Mouse (Mus musculus) brain, adult 2 months (tissue): ENCODE measurements around the gene Tnxb.
A peak's percentile ranks its signal among the peaks of the same experiment; 100 is the strongest.

Experiments used
- DNase-seq: peaks from one replicate; pipeline ENCODE4 v3.0.0; 2011; ENCODE audit warnings: low read depth, low spot score

The Tnxb gene

DNA sequence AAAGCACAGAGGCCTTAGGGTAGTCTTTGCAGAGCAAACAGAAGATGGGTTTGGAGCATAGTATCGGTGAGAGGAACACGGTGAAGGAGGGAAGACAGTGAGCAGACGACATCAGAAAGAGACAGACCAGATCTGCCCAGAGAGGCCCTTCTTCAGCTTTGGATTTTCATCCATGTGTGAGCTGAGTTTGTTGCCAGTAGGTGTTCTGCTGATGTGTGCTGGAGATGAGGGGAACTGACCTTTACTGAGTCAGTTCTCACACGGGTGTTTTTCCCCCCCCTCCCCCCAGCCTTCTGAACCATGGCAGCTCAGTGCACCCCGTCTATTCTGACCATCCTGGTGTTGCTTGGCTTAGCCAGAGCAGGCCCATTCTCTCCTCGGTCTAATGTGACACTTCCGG, at the start of gene Tnxb:
Tnxb (plus strand) TSS at position 301 of the 400 bp plus-strand sequence.
- DNase-seq, result no peak

DNA sequence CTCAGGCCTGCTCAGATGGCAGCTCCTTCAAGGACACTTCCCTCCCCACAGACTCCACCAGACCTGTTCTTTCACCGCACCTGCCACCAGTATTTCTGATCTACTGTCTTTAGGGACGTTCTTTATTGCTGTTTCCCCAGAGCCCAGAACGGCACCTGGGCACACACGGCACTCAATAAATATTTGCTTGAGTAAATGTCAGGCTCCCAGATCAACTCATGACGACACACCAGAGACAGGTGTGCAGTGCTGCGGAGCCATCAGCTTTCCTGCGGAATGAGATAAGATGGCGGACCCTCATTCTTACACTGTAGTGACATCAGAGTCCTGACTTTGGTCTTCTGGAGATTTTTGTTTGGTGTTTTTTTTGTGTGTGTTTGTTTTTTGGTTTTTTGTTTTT, 49.3 kb upstream of the Tnxb start:
- DNase-seq, result no peak

DNA sequence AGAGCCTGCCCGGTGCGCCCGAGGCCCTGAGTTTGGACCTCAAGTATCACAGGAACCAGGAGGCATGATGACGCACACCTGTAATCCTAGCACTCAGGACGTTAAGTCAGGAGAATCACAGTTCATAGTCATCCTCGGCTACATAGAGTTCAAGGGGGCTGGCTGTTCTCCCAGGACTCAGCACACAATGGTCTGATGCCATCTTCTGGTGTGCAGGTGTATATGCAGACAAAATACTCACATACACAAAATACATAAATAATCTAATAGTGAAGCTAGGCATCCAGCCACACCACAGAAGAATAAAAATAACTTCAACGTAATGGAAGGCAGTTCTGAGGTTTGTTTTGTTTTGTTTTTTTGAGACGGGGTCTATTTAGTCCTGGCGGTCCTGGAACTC, 47.2 kb upstream of the Tnxb start:
- no peak for DNase-seq

DNA sequence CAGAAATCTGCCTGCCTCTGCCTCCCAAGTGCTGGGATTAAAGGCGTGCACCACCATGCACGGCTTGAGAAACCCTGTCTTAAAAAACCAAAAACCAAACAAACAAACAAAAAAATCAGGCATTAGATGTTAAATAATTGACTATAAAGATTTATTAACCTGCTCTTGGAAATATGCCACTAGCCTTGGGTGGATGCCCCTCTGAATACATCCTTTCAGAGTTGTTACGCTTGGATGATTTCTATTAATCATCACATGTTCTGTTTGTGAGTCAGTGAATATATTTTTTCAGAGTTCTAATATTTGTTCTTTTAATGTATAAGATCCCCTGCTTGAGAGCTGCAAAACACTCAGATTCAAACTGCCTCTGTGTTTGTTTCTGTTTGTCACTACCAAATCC, 45.4 kb upstream of the Tnxb start:
- no peak for DNase-seq

DNA sequence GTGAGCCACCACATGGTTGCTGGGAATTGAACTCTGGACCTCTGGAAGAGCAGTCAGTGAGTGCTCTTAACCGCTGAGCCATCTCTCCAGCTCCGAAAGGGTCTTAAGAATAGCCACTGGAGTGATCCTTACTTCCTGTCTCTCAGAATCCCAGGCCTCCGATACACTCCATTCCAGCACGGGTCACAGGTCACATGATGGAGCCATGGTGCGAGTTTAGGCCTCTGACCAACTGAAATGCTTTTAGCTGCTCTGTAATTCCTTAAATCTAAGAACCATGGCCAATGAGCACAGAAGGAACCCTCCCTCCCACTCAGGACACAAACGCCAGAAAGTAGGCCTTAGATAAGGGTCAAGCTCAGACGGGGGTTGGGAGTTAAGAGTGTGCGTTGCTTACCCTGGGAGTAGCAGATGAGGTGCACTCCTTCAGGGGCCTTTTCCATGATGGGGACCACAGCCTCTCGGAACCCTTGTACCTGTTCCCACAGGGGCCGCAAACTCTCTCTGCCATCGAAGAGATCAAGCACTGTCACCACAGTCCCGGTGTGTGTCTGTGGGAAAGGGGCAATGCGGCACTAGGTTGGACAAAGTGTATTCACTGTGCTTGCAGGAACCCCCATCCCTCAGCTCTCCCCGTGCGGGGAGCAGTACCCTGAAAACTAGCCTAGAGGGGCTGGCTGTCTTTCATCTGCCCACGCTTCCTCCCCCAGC, 44.1 kb upstream of the Tnxb start:
- no peak for DNase-seq

DNA sequence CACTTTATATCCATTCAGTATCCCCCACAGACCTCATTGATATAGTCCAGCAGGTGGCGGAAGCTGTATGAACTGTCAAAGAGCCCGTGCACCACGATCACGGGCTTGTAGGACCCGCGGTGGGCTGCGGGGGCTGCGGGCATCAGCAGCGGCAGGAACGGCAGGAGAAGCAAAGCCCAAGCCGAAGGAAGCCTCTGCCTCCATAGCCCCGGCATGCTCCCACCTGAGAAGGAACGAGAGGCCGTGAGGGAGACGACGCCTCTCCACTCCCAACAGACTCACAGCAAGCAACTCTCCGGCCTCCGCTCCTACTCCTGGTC, 43.6 kb upstream of the Tnxb start:
- DNase-seq, result peak; percentile 64

DNA sequence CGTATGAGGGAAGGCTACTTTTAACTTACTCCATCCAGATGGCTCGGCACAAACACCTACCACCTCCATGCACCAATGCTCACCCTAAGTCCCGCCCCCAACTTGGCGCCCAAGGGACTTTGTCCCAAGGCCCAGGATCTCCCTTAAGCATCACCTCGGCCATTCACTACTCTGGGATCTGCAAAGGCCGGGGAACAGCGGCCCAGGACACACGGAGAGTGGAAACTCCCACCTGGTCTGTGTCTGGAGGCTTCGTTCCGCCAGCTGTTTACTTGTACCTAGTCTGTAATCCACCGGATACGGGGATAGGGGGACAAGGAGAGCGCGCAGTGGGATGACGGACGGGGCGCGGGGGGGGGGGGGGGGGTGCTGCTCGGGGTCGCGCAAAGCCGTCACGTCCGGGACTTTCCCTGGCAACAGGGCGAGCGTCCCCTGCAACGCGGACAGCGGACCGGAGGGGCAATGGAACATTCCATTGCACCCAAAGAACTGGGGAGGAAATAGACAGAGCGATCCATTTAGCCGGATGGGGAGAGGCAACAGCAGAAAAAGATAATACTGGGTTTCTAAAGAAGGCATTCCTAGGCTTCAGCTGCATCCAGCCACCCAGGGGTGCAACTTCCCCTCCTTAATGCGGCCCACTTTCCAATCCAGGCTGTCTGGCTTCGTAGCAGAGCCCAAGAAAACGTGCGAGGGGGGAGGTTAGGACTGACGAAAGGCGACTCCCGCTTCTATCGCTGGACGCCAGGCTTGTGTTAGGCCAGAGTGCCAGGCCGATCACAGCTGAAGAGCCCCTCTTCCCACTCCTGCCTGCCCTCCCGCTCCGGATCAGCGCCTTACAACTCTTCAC, 43.0 kb upstream of the Tnxb start:
- peak; percentile 98 for DNase-seq

DNA sequence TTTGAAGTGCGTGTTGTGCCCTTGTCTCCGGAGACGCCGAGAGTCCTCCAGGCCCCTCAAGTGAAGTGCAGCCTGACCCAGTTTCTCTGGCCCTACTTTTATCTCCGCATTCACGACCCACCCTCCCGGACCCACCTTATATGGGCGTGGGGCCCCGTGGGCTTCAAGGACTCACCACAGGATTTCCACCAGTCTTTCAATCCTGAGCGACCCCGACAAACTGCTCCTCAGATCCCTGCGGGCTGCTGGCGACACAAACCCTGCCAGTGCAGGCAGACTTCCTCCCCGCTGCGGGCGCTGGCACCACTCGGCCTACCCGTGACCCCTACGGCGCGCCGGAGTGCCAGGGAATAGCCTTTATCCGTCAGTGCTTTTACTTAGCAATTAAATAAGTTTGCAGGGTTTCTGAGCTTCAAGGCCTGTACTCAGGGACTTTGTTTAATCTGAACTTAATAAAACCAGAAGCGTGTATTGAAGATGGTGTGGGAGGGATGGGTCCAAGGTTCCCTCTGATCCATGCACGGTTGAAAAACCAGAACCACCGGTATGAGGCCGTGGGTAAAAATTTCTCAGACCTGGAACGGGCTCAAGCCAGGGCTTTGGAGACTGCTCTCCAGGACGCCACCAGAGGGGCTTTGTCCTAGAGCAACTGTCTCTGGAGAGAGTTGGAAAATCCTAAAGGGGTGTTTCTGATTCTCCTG, 42.2 kb upstream of the Tnxb start, which contains the start of gene Ppt2:
Ppt2 (minus strand) TSS at position 568 of the 701 bp plus-strand sequence.
- peak; percentile 72 for DNase-seq

DNA sequence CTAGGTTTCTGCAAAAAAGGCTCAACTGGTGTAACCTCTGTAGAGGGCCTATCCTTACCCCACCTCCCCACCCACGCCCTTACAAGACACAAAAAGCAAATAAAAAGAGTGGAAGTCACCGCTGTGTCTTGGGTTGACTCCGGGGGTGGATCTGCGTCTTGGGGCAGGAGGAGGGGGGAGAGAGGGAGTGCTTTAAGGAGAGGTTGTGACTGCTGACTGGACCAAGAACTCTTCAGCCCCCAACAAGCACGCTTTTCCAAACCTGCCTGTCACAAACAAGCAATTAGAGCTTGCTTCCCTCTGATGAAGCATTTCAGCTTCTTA, 41.7 kb upstream of the Tnxb start:
- DNase-seq, result peak; percentile 56

DNA sequence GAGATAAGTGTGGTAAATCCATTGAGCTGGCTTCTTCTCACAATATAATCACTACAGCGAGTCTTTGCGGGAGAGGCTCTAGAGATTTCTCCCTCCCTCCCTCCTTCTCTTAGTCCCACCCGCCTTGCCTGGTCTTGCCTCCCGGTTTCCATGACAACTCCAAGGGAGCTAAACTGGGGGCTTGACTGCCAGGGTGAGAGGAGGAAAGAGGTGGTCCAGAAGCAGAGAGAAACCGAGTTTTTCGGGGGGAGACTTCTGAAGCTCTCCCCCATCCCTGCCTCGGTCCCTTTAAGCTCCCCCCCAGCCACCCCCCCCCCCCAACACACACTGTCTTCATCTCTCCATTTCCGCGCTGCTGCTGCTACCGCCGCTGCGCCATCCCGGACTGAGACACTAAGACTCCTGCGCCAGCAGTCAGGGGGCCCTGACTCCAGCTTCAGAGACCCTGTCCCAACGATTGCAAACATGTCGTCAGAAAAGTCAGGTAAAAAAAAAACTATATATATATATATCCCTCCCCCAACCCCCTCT, 41.0 kb upstream of the Tnxb start, which contains the start of gene Prrt1:
Prrt1 (plus strand) TSS at position 313 of the 531 bp plus-strand sequence.
- peak; percentile 95 for DNase-seq

DNA sequence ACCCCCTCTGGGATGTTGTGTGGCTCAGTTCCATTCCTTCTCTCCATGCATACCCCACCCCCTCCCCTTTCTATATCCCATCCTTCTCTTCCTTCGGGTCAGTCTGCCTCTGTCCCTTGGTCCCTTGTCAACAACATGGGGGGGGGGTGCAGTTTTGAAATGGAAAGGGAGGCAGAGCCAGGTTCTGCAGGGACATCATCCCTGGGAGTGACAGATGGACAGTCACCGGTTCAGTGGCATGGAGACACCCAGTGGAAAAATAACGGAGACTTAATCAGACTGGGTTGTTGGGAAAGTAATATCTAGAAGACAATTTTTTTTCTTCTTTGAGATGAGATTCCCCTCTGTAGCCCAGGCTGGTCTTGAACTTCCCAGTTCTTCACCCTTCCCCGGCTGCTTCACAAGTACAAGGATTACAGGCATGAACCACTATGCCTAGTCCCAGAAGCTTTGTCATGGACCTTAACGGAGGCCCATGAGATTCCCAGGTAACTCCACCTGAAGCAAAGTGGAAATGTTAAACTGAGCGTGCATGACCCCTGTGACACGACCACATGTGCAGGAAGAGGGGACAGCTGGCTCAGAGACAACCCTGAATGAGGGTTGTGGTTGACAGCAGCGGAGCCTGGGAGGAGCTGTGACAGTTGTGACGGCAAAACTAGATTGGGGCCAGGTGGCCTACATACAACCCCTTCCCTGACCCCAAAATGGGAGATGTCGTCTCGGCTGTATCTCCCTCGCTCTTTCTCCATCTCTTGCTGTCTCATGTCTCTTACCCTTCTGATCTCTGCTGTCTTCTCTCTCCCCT, 40.3 kb upstream of the Tnxb start:
- DNase-seq, result peak; percentile 92

DNA sequence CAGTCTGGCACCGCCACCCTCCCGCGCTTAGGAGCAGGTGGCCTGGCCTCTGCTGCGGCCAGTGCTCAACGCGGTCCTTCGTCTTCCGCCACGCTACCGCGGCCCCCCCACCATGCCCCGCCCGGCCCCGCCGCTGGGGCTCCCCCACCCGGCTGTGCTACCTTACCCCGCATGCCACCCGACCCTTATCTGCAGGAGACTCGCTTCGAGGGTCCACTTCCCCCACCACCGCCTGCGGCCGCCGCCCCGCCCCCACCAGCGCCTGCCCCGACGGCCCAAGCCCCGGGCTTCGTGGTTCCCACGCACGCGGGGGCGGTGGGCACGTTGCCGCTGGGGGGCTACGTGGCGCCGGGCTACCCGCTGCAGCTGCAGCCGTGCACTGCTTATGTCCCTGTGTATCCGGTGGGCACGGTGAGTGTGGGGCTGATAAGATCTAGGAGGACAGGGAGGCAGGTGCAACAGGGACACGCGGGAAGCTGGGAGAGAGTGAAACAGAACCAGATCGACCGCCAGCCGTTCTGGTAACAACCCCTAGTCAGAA, 39.5 kb upstream of the Tnxb start:
- DNase-seq, result peak; percentile 42

DNA sequence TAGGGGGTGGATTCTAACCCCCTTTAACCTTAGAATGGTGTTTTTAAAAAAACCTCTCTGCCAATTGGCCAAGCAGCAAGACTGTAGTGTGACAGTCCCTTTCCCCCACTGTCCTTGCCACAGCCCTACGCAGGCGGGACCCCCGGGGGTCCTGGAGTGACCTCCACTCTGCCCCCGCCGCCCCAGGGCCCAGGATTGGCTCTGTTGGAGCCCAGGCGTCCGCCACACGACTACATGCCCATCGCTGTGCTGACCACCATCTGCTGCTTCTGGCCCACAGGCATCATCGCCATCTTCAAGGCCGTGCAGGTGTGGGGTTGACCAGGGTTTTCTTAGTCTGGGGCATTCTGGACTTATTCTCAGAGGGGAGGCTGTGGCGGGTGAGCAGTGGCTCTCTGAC, 38.7 kb upstream of the Tnxb start:
- peak; percentile 45 for DNase-seq

DNA sequence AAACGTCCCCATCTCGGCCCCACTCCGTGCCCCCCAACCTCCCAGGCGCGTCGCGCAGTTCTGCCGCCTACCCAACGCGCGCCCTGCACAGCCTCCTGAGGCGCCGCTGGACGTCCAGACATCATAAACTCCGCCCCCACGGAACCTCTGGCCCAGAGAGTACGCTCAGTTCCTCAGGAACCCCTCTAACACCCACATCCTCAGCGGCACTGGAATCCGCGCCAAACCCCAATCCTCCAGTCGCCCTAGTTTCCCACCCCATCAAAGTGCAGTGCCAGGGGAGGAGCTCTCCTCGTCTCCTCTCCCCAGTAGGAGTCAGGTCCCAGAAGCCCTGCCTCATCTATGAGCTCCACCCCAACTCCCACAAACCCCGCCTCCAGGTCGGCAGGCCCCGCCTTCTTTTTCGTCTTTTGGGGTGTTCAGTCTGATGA, 38.1 kb upstream of the Tnxb start:
- peak; percentile 96 for DNase-seq

DNA sequence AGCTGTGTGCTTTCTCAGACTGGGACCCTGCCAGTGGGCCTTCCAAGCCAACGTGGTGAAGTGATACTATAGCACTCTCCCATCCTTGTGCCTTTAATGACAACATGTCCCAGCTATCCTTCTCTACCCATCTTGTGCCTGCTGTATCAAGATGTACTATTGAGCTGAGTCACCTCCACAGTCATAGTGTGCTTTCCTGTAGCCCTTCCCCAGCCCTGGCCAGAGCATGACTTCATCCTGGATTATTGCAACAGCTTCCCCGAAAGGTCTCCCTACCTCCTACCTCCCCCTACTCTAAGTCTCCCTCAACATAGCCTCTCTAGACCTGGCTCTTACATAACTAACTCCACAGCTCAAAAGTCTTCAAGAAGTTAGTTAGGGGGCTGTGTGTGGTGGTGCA, 34.7 kb upstream of the Tnxb start:
- DNase-seq, result no peak

DNA sequence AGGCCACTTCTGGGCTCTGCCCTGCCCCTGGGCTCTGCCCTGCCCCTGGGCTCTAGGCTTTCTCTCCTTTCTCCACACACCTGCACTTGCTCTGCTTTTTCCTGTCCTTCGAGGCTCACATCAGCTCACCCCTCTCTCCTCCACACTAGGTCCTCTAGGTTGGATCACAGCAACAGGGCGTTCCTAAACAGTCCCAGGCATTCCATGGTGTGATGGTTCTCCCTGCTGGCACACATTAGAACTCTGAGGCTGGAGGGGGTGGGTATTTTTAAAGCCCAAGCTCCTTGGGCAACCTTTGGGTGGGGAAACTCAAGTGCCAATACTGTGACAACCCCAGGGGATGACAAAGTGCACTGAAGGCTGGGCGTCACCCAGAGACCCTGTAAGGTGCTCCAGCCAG, 32.9 kb upstream of the Tnxb start:
- no peak for DNase-seq

DNA sequence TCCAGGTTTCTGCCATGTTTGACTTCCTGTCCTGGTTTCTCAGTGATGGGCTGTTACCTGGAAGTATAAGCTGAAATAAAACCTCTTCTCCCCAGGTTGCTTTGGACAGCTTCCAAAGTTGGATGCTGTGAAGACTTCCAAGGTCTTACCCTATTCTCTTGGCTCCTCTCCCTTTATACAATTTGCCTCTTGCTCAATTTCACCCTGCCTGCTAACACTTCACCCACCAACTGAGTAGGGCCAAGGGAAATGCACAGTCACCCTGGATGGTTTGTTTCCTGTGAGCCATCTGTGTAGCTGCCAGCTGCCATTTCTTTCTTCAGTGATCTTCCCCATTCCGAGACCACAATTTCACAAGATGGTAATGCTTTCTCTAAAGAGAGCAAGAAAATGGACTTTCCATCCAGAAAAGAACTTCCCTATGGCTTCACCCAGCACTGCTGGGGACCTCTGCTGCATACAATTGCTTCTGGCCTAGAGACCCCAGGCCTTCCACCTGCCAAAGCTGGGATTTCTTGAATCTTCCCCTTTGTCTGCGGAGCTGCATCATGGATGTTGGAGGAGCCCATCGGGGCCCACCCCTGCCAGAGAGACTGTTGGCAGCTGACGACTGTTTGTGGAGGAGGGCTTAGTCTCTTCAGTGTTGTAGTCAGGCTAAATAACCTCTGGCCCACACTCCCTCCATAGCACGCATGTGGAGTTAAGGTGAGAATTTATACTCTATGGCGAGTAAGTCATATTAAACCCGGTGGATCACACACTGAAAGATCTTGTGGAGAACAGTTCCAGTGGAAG, 30.7 kb upstream of the Tnxb start:
- peak; percentile 41 for DNase-seq

DNA sequence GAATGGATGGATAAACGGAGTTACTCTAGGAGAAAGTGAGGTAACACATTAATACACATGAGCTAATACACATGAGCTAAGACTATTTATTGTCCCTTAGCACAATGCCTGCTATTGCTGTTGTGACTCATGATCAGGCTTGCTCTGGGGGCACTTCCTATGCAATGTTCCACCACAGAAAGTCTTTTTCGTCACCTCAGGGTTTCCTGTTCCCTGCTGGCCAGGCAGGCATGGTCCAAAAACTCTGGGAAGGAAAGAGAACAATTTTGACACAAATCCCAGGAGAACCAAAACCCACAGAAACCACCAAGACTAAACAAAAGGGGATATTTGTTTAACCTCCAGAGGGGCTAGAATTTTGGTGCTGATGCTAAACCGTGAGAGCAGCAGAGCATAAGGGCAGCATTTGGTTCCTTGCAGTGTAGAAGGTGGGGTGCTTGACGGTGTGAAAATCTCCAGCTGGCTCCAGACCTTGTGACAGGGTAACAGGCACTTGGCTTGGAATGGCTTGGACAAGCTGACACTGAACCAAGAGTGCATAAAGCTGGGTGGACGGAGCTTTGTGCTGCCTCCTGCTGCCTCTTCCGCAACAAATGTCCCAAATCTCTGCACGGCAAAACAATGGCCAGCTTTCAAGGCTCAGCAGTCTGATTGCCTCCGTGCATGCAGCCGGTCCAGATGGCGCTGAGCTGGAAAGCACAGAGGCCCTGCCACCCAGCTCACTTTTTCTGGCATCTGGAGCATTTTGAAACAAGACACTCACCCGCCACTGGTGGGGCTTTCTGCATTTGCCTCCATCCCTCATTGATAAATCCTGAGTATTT, 29.3 kb upstream of the Tnxb start:
- peak; percentile 99 for DNase-seq

DNA sequence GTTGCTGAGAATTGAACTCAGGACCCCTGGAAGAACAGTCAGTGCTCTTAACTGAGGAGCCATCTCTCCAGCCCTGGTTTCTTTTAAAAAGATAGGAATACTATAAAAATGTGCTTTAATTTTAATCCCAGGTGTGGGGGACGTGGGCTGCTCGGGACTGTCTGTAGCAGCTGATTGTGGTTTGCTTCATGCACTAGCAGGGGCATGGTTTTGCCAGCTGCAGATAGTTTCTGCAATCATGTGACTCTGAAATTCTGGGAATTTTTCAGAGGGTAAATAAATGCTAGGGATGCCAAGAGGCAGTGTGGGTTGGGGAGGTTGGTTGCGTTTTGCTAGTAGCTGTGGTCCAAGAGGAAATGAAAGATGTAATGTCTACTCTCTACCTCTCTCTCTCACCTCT, 28.4 kb upstream of the Tnxb start:
- no peak for DNase-seq
